Mouse (Mus musculus) hindbrain, embryonic 11.5 days (tissue): Measurements from ENCODE around the gene Klf13. TPM values are rescaled to one million over a fixed set of nuclear protein-coding genes. Genes with fewer than 3 reads are reported as not detected.

Source experiments
- ATAC-seq: fragments of 200-750 bp; cut with Nextera tagmentation; 2 replicates; pipeline ENCODE4 v1.8.0; 2017; ENCODE audit warnings: mild to moderate bottlenecking, moderate TSS enrichment, moderate library complexity; ENCODE audit not compliant: low FRiP score
- DNase-seq: peaks from one replicate; pipeline ENCODE4 v3.0.0-alpha.2; 2015; ENCODE audit warnings: low spot score
- H3K27ac ChIP-seq: fragments of 300-500 bp; sonication (generic); 2 replicates; pipeline ENCODE4 v1.5.1; 2014; ENCODE audit warnings: mild to moderate bottlenecking, low read depth, low read length
- H3K27me3 ChIP-seq: fragments of 300-500 bp; sonication (generic); 2 replicates; pipeline ENCODE4 v1.6.1; 2014; ENCODE audit warnings: mild to moderate bottlenecking, low read length, moderate library complexity, mixed read lengths; ENCODE audit not compliant: control insufficient read depth, insufficient read depth
- H3K36me3 ChIP-seq: fragments of 300-500 bp; sonication (generic); 2 replicates; pipeline ENCODE4 v1.6.1; 2014; ENCODE audit warnings: mild to moderate bottlenecking, low read length, moderate library complexity, mixed read lengths; ENCODE audit not compliant: control insufficient read depth, insufficient read depth
- H3K4me1 ChIP-seq: fragments of 300-500 bp; sonication (generic); replicated peaks from 2 replicates; pipeline ENCODE4 v1.6.1; 2014; ENCODE audit warnings: low read length, mixed read lengths; ENCODE audit not compliant: control insufficient read depth, insufficient read depth
- H3K4me2 ChIP-seq: fragments of 300-500 bp; sonication (generic); replicated peaks from 2 replicates; pipeline ENCODE4 v1.6.1; 2014; ENCODE audit warnings: mild to moderate bottlenecking, low read depth, low read length
- H3K4me3 ChIP-seq: fragments of 300-500 bp; sonication (generic); 2 replicates; pipeline ENCODE4 v1.5.1; 2014; ENCODE audit warnings: low read depth, low read length
- H3K9ac ChIP-seq: fragments of 300-500 bp; sonication (generic); 2 replicates; pipeline ENCODE4 v1.6.1; 2014; ENCODE audit warnings: low read depth, low read length
- H3K9me3 ChIP-seq: fragments of 300-500 bp; sonication (generic); 2 replicates; pipeline ENCODE4 v1.6.1; 2016; ENCODE audit warnings: low read length; ENCODE audit not compliant: control insufficient read depth
- WGBS: fragments of 180-500 bp; shearing (Covaris S2); extraction: QIAGEN DNeasy Blood & Tissue Kit; methylation state at CpG from one replicate; pipeline ENCODE4 v1.1.7; 2014; 5-methylcytosine and 5-hydroxymethylcytosine counted together
- polyA plus RNA-seq: library from polyadenylated mRNA; unstranded; fragments of >200 nt; fragmentation: Nextera tagmentation; extraction: Ambion mirVana; gene quantifications from 2 replicates; pipeline ENCODE4 v1.2.1, GENCODE M21; 2014

The Klf13 gene
- polyA plus RNA-seq, 1 experiment from 2014 or later, result 35.4 TPM

DNA sequence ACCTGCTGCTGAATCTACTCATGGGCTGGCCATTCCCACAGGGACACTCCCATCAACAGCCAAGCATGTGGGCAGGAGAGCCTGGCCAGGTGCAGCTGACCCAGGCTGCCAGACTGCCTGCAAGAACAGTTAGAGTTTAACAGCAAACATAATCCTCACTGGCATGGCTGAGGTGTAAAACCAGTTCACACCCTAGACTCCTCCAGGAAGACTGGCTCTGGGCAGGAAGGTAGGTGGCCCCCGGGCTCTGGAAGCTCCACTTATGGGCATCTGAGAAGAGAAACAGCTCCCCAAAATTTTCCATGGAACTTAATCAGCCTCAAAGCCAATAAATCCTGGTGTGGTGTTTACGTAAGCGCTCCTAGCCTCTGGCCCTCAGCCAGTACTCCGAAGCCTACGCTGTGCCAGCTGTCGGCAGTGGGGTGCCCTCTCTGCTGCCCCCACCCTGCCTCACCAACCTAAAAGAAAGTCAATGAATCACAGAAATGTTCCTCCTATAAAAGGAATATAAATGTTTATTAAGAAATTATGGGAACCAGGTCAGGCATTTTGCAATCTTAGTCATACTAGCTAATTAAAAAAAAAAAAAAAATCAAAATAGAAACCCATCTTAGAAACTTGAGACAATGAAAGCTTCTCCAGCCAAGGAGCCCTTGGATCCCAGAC lies 13.8 kb downstream of the Klf13 start:
- WGBS, result 83% methylated on average over 6 of the region's 6 CpGs
- Histone ChIP-seq H3K4me1 (no peaks in the 10 kb centered on the region), H3K9me3 (no peaks in the 10 kb centered on the region), H3K36me3 (no peaks in the 10 kb centered on the region), H3K4me2 (no peak overlapping the region), H3K9ac (no peak overlapping the region), H3K27ac (no peak overlapping the region), H3K27me3 (no peaks in the 10 kb centered on the region), H3K4me3 (no peak overlapping the region)
- DNase-seq, result no peak
- ATAC-seq, result no peak

- ATAC-seq (no peak), DNase-seq (no peak)
- WGBS, result 89% methylated on average over 1 of the region's 1 CpGs
- Histone ChIP-seq H3K4me3 (no peak overlapping the region), H3K27me3 (no peaks in the 10 kb centered on the region), H3K9me3 (no peaks in the 10 kb centered on the region), H3K4me1 (no peaks in the 10 kb centered on the region), H3K4me2 (no peak overlapping the region), H3K27ac (no peak overlapping the region), H3K36me3 (no peaks in the 10 kb centered on the region), H3K9ac (no peak overlapping the region)
Observed at GRCm38 (mm10) chr7:63924151-63924550, 14.6 kb downstream of the Klf13 start.

- no peaks in the 10 kb centered on the region for H3K36me3 ChIP-seq
- H3K9me3 ChIP-seq, result no peaks in the 10 kb centered on the region
- H3K4me2 ChIP-seq, result no peak overlapping the region
- no peak overlapping the region for H3K4me3 ChIP-seq
- H3K27me3 ChIP-seq, result no peaks in the 10 kb centered on the region
- H3K9ac ChIP-seq, result no peak overlapping the region
- no peak for ATAC-seq
- DNase-seq, result no peak
- H3K4me1 ChIP-seq, result no peaks in the 10 kb centered on the region
- WGBS, result 81% methylated on average over 1 of the region's 1 CpGs
- no peak overlapping the region for H3K27ac ChIP-seq
Observed at GRCm38 (mm10) chr7:63922975-63923374, 15.7 kb downstream of the Klf13 start.

- 60% methylated on average over 2 of the region's 2 CpGs for WGBS
- no peaks in the 10 kb centered on the region for H3K9me3 ChIP-seq
- H3K36me3 ChIP-seq, result no peaks in the 10 kb centered on the region
- no peak overlapping the region for H3K27ac ChIP-seq
- no peak for ATAC-seq
- no peaks in the 10 kb centered on the region for H3K27me3 ChIP-seq
- no peak overlapping the region for H3K4me3 ChIP-seq
- no peaks in the 10 kb centered on the region for H3K4me1 ChIP-seq
- no peak overlapping the region for H3K4me2 ChIP-seq
- no peak for DNase-seq
- H3K9ac ChIP-seq, result no peak overlapping the region
Observed at GRCm38 (mm10) chr7:63922571-63922970, 16.1 kb downstream of the Klf13 start.

DNA sequence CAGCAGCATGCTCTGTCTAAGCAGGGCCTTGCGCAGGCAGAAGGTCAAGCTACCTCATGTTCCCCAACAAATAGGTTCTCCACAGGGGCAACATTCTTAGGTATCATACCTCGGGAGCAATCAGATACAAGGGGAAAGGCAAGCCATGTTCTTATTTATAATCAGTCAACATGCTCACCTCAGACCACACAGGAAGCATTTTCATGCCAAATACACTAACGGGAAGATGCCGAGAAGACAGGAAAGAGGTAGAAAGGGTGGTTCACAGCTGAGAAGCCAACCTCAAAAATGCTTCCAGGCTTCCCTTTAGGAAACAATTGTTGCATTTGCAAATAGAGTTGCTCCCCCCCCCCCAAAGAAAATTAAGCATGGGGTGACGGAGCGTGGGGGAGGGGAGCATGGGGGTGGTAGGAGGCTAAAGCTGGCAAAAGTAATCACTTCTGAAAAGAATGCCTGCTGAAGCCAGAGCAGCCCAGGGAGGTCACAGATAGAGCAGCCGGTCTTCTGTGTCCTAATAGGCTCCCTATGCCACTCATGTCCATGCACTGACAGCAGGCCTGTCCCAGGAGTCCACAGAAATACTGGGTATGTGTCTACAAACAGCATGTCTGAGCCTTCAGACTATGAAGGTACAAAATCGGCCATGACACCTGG lies 16.7 kb downstream of the Klf13 start:
- no peak for ATAC-seq
- Histone ChIP-seq H3K4me1 (no peaks in the 10 kb centered on the region), H3K27ac (no peak overlapping the region), H3K36me3 (no peaks in the 10 kb centered on the region), H3K9me3 (no peaks in the 10 kb centered on the region), H3K27me3 (no peaks in the 10 kb centered on the region), H3K4me2 (no peak overlapping the region), H3K4me3 (no peak overlapping the region), H3K9ac (no peak overlapping the region)
- DNase-seq, result no peak
- WGBS, result 80% methylated on average over 8 of the region's 8 CpGs

GRCm38 (mm10) chr7:63918771-63919768 lies 19.6 kb downstream of the Klf13 start:
- 91% methylated on average over 12 of the region's 12 CpGs for WGBS

DNA sequence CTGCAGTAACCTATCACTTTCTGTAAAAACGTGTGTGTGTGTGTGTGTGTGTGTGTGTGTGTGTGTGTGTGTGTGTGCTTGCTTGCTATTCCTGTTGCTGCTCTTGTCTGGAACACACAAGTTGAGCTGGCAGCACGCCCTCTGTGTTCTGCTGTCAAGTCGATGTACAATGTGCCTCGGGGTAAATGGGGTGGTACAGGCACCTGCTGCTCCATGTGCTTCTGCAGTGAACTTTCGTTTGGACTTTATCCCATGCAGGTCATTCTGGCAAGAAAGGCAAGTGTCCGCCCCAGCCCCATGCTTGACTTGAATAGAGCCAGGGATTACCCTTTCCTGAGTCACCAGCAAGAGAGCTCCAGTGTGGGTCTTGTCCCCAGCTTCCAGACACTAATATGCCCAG lies 21.0 kb downstream of the Klf13 start:
- no peak for DNase-seq
- ATAC-seq, result no peak

More at GRCm38 (mm10) chr7:63918771-63919768, 19.6 kb downstream of the Klf13 start:
- 0 out of 2 replicates have a peak, but pooled peaks have one; percentile 23 for ATAC-seq
- H3K27me3 ChIP-seq, result no peaks in the 10 kb centered on the region
- H3K36me3 ChIP-seq, result no peaks in the 10 kb centered on the region
- H3K9ac ChIP-seq, result no peak overlapping the region
- no peak overlapping the region for H3K4me2 ChIP-seq
- H3K4me1 ChIP-seq, result peaks cover 6% of the 10 kb centered on the region
- H3K9me3 ChIP-seq, result no peaks in the 10 kb centered on the region
- H3K27ac ChIP-seq, result no peak overlapping the region
- no peak overlapping the region for H3K4me3 ChIP-seq
- no peak for DNase-seq

DNA sequence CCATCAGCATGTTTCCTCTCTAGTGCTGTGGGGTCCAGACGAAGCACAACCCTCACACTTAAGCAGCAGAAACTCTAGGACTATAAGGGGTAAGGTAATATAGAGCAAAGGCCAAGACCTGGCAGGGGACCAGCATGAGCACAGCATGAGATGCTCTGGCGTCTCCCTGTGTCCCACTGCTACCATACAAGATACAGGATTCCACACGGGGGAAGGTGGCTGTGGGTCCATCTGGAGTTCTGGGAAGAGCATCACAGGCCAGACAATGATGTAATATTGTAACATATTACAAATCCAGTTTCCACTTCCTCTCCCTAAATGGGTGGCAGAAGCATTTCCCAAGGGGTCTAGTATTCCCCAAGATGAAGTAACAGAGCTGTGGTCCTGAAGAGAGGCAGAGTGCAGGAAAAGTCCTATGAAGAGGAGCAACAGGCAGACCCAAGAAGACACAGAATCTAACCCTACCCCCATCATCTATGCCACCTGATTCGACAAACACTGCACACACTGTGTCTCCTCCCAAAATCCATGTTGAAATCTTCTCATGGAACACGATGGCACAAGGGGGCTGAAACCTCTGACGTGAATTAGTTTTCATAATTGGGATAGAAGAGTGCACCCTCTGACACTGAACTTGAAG lies 22.3 kb downstream of the Klf13 start, which contains the start of gene E030018B13Rik:
E030018B13Rik (plus strand) TSS at position 590 of the 640 bp plus-strand sequence.
- no peak within 1 kb of the TSS for H3K4me2 ChIP-seq
- ATAC-seq (no peak), DNase-seq (no peak)
- 88% methylated on average over 6 of the region's 6 CpGs for WGBS
- H3K9me3 ChIP-seq, result no peaks in the 10 kb centered on the region
- H3K4me1 ChIP-seq, result peaks cover 18% of the 10 kb centered on the region
- H3K36me3 ChIP-seq, result no peaks in the 10 kb centered on the region
- H3K27ac ChIP-seq, result no peak within 1 kb of the TSS
- no peak within 1 kb of the TSS for H3K9ac ChIP-seq
- no peaks in the 10 kb centered on the region for H3K27me3 ChIP-seq
- no peak within 1 kb of the TSS for H3K4me3 ChIP-seq

More for the DNA sequence above, 21.0 kb downstream of the Klf13 start:
- H3K36me3 ChIP-seq, result no peaks in the 10 kb centered on the region
- H3K9ac ChIP-seq, result no peak overlapping the region
- WGBS, result 88% methylated on average over 6 of the region's 6 CpGs
- H3K4me3 ChIP-seq, result no peak overlapping the region
- H3K4me1 ChIP-seq, result peaks cover 14% of the 10 kb centered on the region
- no peak overlapping the region for H3K27ac ChIP-seq
- no peaks in the 10 kb centered on the region for H3K9me3 ChIP-seq
- no peak overlapping the region for H3K4me2 ChIP-seq
- H3K27me3 ChIP-seq, result no peaks in the 10 kb centered on the region
